Mouse (Mus musculus) intestine, embryonic 14.5 days (tissue): ENCODE measurements at regions not wholly inside any gene's neighbourhood (a gene's known extent, or its start where the extent isn't known, plus 50 kb on each side); places are given as distances from the start of the nearest gene placed in this dataset.

ENCODE experiments used
- ATAC-seq: fragments of 200-750 bp; cut with Nextera tagmentation; replicated peaks from 2 replicates; pipeline ENCODE4 v1.8.0; 2017; ENCODE audit warnings: low read depth, moderate number of reproducible peaks, moderate TSS enrichment, moderate library complexity; ENCODE audit not compliant: low FRiP score, low TSS enrichment
- DNase-seq: peaks from one replicate; pipeline ENCODE4 v3.0.0-alpha.2; 2018; ENCODE audit warnings: low spot score
- H3K27ac ChIP-seq: fragments of 300-500 bp; sonication (generic); 2 replicates; pipeline ENCODE4 v1.5.1; 2014; ENCODE audit warnings: low read depth, mild to moderate bottlenecking, control low read depth
- H3K27me3 ChIP-seq: fragments of 300-500 bp; sonication (generic); replicated peaks from 2 replicates; pipeline ENCODE4 v1.6.1; 2014; ENCODE audit warnings: low read length, control low read depth; ENCODE audit not compliant: control insufficient read depth, insufficient read depth
- H3K36me3 ChIP-seq: fragments of 300-500 bp; sonication (generic); 2 replicates; pipeline ENCODE4 v1.6.1; 2014; ENCODE audit warnings: low read length, control low read depth; ENCODE audit not compliant: control insufficient read depth, insufficient read depth
- H3K4me1 ChIP-seq: fragments of 300-500 bp; sonication (generic); replicated peaks from 2 replicates; pipeline ENCODE4 v1.6.1; 2014; ENCODE audit warnings: low read length, control low read depth, mixed read lengths; ENCODE audit not compliant: control insufficient read depth, insufficient read depth
- H3K4me2 ChIP-seq: fragments of 300-500 bp; sonication (generic); 2 replicates; pipeline ENCODE4 v1.6.1; 2014; ENCODE audit warnings: low read length
- H3K4me3 ChIP-seq: fragments of 300-500 bp; sonication (generic); 2 replicates; pipeline ENCODE4 v1.5.1; 2014; ENCODE audit warnings: low read depth, low read length, control low read depth, mixed read lengths
- H3K9ac ChIP-seq: fragments of 300-500 bp; sonication (generic); 2 replicates; pipeline ENCODE4 v1.6.1; 2014; ENCODE audit warnings: mild to moderate bottlenecking, low read length
- H3K9me3 ChIP-seq: fragments of 300-500 bp; sonication (generic); 2 replicates; pipeline ENCODE4 v1.6.1; 2016; ENCODE audit warnings: low read length, control low read depth; ENCODE audit not compliant: control insufficient read depth
- WGBS: fragments of 180-500 bp; shearing (Covaris S2); extraction: QIAGEN DNeasy Blood & Tissue Kit; methylation state at CpG from one replicate; pipeline ENCODE4 v1.1.7; 2014; 5-methylcytosine and 5-hydroxymethylcytosine counted together

GRCm38 (mm10) chr10:106058050-106058449, 216.9 kb upstream of the Mettl25 start:
- DNase-seq, result no peak

GRCm38 (mm10) chr10:106038497-106038896, 197.3 kb upstream of the Mettl25 start:
- ATAC-seq (0 out of 2 replicates have a peak, but pooled peaks have one; percentile 55), DNase-seq (no peak)
- Histone ChIP-seq H3K4me3 (no peak overlapping the region), H3K27me3 (no peaks in the 10 kb centered on the region), H3K9ac (no peak overlapping the region), H3K4me2 (no peak overlapping the region), H3K36me3 (no peaks in the 10 kb centered on the region), H3K4me1 (no peaks in the 10 kb centered on the region), H3K27ac (no peak overlapping the region), H3K9me3 (no peaks in the 10 kb centered on the region)
- 27% methylated on average over 1 of the region's 1 CpGs for WGBS

More at GRCm38 (mm10) chr10:106058050-106058449, 216.9 kb upstream of the Mettl25 start:
- 78% methylated on average over 5 of the region's 5 CpGs for WGBS
- Histone ChIP-seq H3K4me2 (no peak overlapping the region), H3K9ac (no peak overlapping the region), H3K4me3 (no peak overlapping the region), H3K27me3 (no peaks in the 10 kb centered on the region), H3K4me1 (no peaks in the 10 kb centered on the region), H3K27ac (no peak overlapping the region), H3K9me3 (no peaks in the 10 kb centered on the region), H3K36me3 (no peaks in the 10 kb centered on the region)
- no peak for ATAC-seq

DNA sequence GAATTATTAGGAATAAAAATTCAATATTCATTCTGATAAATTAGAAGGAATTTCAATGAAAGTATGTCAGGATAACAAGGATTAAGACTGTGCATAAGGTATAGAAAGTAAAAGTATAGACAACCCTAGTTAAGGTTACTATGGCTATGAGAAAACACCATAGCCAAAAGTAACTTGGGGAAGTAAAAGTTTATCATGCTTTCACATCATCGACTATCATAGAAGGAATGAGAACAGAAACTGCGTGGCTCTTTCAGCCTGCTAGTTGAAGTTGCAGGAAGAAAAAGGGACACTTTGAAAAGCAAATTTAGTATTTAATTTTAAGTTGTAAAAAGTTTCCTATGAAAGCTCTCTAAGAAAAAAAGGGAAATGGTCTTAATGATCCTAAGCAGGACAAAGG, 196.9 kb upstream of the Mettl25 start:
- Histone ChIP-seq H3K4me2 (no peak overlapping the region), H3K27ac (no peak overlapping the region), H3K36me3 (no peaks in the 10 kb centered on the region), H3K4me1 (no peaks in the 10 kb centered on the region), H3K27me3 (no peaks in the 10 kb centered on the region), H3K9me3 (no peaks in the 10 kb centered on the region), H3K4me3 (no peak overlapping the region), H3K9ac (no peak overlapping the region)
- no peak for ATAC-seq
- WGBS, result 83% methylated on average over 2 of the region's 2 CpGs
- no peak for DNase-seq

DNA sequence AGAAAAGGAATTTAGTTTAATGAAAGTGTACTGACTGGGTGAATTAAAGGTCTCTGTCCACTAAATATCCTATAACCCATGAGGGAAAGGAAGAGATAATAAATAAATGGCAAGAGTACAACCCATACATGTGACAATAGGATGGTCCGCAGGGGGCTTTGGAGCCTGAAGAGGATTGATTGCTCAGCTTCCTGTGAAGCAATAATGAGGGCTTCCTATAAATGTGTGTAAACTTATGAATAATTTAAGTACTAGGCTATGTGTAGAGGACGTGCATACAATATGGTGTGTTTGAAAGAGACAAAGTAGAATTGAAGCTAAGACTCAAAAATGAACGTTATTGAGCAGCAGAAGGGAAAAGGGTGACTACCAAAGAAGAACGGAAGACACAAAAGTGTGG, 192.2 kb upstream of the Mettl25 start:
- no peak overlapping the region for H3K4me2 ChIP-seq
- H3K4me1 ChIP-seq, result no peaks in the 10 kb centered on the region
- no peak overlapping the region for H3K4me3 ChIP-seq
- no peak for DNase-seq
- H3K27ac ChIP-seq, result no peak overlapping the region
- no peaks in the 10 kb centered on the region for H3K36me3 ChIP-seq
- H3K9me3 ChIP-seq, result no peaks in the 10 kb centered on the region
- no peaks in the 10 kb centered on the region for H3K27me3 ChIP-seq
- ATAC-seq, result no peak
- WGBS, result 82% methylated on average over 4 of the region's 4 CpGs
- no peak overlapping the region for H3K9ac ChIP-seq

DNA sequence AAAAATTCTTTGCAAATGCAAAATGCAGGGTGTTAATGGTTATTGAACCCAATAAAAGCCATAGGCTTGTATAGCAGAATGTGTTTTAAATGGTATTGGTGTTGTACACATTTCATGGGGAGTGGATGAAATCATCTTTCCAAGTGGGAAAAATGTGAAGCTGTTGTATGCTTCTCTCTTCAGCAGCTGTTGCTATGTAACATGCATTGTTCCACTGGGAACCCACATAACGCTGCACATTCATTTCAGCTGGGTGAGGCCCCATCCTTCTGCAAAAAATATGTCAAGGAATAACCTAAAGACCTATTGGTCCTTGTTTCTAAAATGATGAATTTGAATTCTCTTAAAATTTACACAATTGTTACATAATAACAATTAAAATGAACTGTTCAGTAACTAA, 183.5 kb upstream of the Mettl25 start:
- no peaks in the 10 kb centered on the region for H3K9me3 ChIP-seq
- no peak overlapping the region for H3K4me2 ChIP-seq
- WGBS, result 88% methylated on average over 1 of the region's 1 CpGs
- no peak for ATAC-seq
- DNase-seq, result no peak
- no peaks in the 10 kb centered on the region for H3K4me1 ChIP-seq
- no peaks in the 10 kb centered on the region for H3K27me3 ChIP-seq
- no peak overlapping the region for H3K27ac ChIP-seq
- H3K36me3 ChIP-seq, result no peaks in the 10 kb centered on the region
- H3K4me3 ChIP-seq, result no peak overlapping the region
- no peak overlapping the region for H3K9ac ChIP-seq

DNA sequence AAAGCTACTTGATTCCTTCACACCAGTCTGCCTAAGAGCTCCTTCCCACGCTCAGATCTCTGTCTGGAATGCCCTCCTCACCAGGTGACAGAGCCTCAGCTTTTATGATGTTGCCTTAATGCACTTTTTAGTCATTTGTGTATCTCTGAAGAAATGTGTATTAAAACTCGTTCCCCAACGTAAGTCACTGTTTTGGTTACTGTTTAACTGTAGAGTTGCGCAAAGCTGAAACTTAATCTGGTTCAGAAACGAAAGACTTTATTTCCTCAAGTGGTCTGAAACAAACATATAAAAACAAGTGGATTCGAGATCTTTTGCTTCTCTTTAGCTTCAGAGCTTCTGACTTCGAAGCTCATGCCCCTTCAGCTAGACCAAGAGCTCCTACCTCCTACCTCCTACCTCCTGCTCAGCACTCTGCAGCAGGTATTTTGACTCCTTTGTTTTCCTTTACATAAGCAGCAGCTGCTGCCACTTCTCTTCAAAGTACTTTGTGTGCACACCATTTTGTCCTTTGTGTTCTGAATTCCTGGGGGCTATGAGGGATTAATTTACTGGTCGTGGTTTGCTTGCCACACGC, 182.5 kb upstream of the Mettl25 start:
- no peaks in the 10 kb centered on the region for H3K27me3 ChIP-seq
- H3K4me1 ChIP-seq, result no peaks in the 10 kb centered on the region
- no peaks in the 10 kb centered on the region for H3K9me3 ChIP-seq
- no peaks in the 10 kb centered on the region for H3K36me3 ChIP-seq
- H3K27ac ChIP-seq, result no peak overlapping the region
- DNase-seq, result no peak
- 53% methylated on average over 9 of the region's 9 CpGs for WGBS
- no peak overlapping the region for H3K9ac ChIP-seq
- H3K4me3 ChIP-seq, result no peak overlapping the region
- no peak overlapping the region for H3K4me2 ChIP-seq
- ATAC-seq, result no peak

GRCm38 (mm10) chr10:106015965-106016364, 174.8 kb upstream of the Mettl25 start:
- ATAC-seq, result no peak
- H3K4me2 ChIP-seq, result no peak overlapping the region
- no peak overlapping the region for H3K27ac ChIP-seq
- no peaks in the 10 kb centered on the region for H3K9me3 ChIP-seq
- H3K4me3 ChIP-seq, result no peak overlapping the region
- no peak overlapping the region for H3K9ac ChIP-seq
- no peaks in the 10 kb centered on the region for H3K4me1 ChIP-seq
- H3K27me3 ChIP-seq, result no peaks in the 10 kb centered on the region
- no peaks in the 10 kb centered on the region for H3K36me3 ChIP-seq
- no peak for DNase-seq
- 89% methylated on average over 1 of the region's 1 CpGs for WGBS

DNA sequence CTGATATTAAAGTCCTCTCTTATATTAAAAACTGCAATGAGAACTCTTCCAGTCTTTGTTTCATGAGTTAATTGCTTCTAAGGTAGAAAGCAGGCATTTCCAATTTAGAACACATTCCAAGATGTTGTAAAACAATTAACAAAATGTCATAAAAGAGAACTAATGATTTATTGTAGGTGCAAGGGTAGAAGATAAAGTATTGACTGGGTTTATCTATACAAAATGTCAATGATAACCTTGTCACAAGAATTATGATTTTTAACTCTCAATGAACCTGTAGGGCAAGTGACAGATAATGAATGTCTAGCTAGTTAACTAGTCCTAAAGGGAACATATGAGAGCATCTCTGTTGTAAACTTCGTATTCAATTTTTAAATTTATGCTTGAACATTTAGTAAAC, 174.3 kb upstream of the Mettl25 start:
- Histone ChIP-seq H3K27me3 (no peaks in the 10 kb centered on the region), H3K4me3 (no peak overlapping the region), H3K9ac (no peak overlapping the region), H3K36me3 (no peaks in the 10 kb centered on the region), H3K27ac (no peak overlapping the region), H3K4me1 (no peaks in the 10 kb centered on the region), H3K9me3 (no peaks in the 10 kb centered on the region), H3K4me2 (no peak overlapping the region)
- 63% methylated on average over 1 of the region's 1 CpGs for WGBS
- no peak for DNase-seq
- no peak for ATAC-seq

DNA sequence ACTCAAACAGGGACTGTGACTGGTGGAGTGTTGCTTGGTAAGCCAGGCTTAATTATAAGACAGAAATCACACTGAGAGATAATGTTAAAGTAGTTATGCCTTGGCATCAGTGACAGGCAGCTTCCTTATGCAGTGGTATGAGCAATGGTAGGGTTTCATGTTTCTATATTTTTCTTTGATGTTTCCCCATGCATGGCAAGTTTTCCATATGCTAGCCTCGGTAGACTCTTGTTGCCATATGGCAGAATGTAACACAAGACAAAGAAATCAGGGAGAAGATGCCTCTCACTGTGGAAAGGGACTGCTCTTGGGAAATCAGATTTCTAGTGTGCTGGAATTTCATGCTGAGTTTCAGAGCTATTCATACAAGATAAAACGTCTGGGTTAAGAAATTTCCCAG, 169.0 kb upstream of the Mettl25 start:
- H3K4me3 ChIP-seq, result no peak overlapping the region
- H3K9me3 ChIP-seq, result no peaks in the 10 kb centered on the region
- no peaks in the 10 kb centered on the region for H3K27me3 ChIP-seq
- H3K4me2 ChIP-seq, result no peak overlapping the region
- no peaks in the 10 kb centered on the region for H3K4me1 ChIP-seq
- 67% methylated on average over 2 of the region's 2 CpGs for WGBS
- H3K9ac ChIP-seq, result no peak overlapping the region
- DNase-seq (no peak), ATAC-seq (no peak)
- H3K36me3 ChIP-seq, result no peaks in the 10 kb centered on the region
- H3K27ac ChIP-seq, result no peak overlapping the region
